Mouse (Mus musculus) activated CD4-positive, CD25-positive, alpha-beta regulatory T cell, adult 4 months (primary cell): ENCODE data around the gene Cebpg. TPM values are rescaled to one million over a fixed set of nuclear protein-coding genes. Genes with fewer than 3 reads are reported as not detected.

Experiments used
- ATAC-seq: one replicate; pipeline ENCODE4 v1.8.0; 2017
- polyA plus RNA-seq, 2 experiments: library from polyadenylated mRNA; unstranded; fragments of 100-300 nt; shearing (Covaris generic); gene quantifications; one replicate each; pipeline ENCODE4 v1.2.1; 2017

Cebpg gene
- 1 to 10 TPM; 7.8 to 8.6 TPM for polyA plus RNA-seq

DNA sequence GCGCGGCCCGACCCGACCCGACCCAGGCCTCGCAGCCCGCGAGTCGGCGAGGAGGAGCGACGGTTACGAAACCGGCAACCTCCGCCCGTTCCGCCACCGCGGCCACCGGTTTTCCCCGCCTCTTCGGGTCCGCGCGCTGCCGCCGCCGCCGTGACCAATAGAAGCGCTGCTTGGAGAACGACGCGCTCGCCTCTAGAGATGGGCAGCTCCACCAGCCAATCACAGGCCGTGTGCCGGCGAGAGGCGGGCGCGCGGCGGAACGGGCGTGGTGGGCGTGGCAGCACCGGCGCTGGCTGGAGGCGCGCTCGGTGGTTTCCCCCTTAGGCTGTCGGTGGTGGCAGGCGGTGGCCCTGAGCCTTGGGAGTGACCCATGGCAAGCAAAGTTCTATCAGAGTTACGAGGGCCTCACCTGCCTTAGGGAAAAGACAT lies at the start of gene Cebpg:
Gene Cebpg, minus strand, starts transcription at position 138 of the 429 bp plus-strand sequence.
- ATAC-seq, result peak; percentile 95

DNA sequence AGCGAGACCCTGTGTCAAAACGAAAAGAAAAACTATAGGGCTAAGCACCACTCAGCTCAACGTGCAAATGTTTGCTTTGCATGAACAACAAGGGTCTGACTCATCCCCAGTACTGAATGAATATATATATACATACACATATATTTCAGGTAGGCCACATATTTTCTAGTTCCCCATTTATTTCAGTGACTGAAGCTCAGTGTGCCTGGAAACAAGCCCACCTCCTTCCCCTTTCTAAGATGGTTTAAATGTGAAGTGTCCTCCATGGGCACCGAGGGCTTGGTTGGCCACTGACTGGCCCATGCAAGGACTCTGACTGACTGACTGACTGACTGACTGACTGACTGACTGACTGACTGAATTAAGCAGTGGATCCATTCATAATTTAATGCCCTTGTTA lies 43.2 kb upstream of the Cebpg start:
- ATAC-seq, result no peak

DNA sequence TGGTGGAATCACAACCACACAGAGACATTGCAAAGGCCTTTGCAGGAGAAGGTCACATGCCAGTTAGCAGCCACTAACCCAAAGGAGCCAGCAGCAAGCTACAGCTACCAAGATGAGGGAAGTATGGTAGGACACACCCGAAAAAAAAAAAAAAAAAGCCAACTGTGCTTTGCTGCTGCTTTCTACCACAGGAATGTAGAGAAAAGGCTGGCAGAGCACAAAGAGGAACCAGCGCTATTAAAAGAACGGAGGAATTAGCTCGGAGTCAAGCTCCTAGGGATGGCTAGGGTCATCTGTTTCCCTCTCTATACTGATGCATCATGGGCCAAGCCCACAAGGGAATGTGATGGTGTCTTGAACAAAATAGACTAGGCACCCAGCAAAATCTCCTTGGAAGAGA lies 42.4 kb upstream of the Cebpg start:
- ATAC-seq, result no peak

DNA sequence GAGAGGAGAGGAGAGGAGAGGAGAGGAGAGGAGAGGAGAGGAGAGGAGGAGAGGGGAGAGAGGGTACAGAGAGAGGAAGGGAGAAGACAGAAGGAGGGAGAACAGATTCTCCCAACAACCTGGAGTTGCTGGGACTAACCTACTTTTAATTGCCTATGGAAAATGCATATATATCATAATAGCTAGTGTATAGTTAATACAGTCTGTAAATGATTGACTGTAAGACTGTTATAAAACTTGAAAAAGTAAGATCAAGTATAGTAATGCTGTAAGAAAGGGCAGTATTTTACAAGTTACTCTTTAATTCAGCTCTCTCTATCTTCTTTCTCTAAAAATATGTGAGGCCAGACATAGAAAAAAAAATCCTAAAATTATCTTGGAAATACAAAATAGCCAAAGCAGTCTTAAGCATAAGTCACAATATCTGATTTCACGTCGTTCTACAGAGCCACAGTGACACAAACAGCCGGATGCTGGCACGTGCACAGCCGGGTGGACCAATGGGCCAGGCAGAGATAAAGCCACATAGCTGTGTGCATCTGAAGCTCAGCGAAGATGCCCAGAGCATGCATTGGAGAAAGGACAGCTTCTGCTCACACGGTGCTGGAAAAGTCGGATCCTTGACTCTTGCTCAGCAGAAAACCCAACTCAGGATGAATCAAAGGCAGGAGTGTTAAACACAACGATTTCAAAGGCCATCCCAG lies 38.8 kb upstream of the Cebpg start:
- no peak for ATAC-seq

DNA sequence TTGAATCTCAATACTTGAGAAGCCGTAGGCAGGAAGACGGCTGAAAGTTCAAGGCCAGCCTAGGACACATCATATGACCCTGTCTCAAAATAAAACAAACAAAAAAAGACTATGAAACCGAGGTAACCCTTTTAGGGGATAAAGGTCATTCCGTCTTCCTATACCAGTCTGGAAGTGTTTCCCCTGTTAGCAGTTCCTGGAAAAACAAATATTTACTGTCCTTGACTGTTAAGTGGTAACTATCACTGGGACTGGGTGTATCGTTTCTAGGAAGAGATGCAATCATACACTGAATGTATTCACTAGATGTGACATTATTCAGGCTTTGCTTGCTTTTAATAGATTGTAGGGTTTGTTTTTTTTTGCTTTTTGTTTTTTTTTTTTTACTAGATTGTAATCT lies 34.2 kb upstream of the Cebpg start:
- ATAC-seq, result no peak

DNA sequence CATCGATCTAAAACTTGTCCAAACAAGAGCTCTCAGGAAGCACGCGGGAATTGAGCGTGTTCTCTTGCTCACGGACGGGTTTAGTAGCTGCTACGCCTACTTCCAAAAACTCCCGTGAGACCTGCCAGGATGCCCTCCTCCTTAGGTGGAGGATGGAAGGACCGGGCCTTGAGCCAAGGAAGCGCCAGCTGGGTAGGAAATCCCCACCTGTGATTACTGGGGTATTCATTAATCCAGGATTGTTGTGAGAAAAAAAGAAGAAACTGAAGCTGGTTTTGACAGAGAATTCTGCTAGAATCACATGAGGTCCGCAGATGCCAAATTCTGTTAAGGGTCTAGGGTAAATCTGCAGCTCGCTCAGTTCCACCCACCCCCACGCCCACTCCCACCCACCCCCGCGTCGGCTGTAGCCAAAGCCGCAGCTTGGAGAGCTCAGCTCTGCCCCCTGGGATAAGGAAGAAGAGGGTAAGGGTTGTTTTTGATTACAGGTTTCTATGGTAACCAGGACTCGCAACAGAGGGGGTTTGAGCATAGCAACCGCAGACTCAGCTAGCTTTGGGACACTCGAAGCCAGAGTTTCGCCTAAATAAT lies 30.0 kb upstream of the Cebpg start:
- ATAC-seq, result no peak

DNA sequence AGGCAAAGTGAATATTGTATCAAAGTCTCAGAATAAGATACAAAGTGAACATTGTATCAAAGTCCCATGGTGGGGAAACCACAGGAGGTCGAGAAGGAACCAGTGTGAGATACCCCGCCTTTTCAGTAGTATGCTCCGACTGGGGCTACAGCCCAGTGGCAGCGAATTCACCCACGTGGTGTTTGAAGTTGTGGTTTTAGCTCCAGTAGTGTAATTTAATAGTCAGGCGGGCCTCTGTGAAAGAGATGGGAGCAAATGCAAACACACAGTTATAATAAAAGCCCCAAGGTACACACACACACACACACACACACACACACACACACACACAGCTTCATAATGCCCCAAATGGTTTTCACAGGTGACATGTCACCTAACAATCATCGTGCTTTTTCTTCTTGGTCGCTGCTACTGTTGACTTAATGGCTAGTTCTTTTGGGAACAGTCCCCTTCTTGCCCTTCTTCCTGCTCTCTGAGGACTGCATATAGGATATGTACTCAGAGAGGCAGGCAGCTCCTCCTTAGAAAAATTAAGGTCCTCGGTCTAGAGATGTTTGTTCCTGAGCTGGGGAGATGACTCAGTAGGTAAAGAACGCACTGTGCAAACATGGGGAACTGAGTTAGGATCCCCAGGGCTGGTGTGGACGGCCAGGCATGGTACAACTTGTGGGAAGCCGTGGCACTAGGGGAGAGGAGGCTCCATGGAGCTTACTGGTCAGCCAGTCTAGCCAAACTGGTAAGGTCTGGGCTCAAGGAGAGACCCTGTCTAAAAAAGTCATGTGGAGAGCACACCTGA lies 28.4 kb upstream of the Cebpg start:
- no peak for ATAC-seq

DNA sequence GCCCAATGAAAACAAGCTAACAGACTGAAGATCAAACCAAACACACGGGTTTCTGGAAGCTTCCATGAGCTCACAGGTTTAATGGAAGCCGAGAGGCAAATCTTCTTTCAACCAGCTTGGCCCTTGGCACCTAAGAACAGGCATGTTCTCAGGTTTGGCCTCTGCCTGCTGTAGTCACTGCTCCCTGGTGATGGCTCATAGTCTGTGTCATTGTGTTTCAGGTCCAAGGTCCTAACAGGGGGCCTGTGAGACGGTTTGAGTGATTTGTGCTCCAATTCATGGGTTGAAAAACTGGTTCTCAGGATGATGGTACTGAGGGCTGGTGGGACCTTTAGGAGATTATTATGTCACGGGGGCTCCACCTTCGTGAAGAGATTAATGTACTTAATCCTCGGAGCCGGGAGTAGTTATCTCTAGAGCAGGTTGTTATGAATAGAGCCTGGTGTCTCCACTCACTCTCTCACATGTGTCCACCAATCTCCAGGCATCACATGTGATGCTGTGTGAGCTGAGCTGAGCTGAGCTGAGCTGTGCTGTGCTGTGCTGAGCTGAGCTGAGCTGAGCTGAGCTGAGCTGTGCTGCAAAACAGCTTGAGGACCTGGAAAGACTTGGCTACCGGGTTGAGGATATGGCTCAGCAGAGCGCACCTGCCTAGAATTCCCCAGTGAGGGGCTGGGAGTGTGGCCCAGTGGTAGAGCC lies 25.2 kb upstream of the Cebpg start:
- ATAC-seq, result no peak

DNA sequence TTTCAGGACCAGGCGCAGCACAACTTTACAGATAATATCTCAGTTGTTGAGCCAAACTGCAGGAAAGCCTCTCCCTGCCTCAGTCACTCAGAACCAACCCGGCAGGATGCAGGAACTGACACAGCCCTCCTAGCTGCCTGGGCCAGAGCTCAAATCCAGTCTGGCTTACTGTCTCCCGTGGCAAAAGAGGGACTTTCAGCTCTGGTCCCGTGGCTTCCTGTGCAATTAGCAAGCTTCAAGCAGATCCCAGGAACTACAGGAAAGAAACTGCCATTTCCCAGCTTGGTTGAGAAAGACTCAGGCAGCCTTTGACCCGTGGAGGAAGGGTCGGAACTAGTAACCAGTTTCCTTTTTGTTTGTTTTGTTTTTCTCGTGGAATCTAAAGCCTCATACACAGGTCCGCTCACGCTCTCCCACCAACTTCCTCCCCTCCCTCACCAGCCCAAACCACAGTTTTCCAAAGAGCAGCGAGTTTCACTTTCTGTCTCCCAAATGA lies 24.5 kb upstream of the Cebpg start:
- no peak for ATAC-seq

DNA sequence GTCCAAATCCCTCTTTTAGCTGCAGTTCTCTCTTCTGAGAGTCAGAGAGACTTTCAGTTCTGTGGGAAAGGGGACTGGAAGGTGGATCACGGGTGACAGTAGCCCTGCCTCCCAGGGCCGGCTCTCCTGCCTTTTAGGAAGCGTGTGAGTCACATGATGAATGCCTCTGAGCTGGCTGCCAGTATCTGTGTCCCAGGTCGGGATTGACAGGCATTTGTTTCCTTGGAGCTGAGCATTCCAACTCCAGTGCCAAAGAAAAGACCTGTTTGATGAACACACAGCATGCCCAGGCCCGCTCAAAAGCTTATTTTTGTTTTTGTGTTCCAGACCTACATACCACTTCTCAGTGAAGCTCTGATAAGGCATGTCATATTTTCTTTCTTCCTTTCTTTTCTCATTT lies 20.3 kb upstream of the Cebpg start:
- no peak for ATAC-seq

DNA sequence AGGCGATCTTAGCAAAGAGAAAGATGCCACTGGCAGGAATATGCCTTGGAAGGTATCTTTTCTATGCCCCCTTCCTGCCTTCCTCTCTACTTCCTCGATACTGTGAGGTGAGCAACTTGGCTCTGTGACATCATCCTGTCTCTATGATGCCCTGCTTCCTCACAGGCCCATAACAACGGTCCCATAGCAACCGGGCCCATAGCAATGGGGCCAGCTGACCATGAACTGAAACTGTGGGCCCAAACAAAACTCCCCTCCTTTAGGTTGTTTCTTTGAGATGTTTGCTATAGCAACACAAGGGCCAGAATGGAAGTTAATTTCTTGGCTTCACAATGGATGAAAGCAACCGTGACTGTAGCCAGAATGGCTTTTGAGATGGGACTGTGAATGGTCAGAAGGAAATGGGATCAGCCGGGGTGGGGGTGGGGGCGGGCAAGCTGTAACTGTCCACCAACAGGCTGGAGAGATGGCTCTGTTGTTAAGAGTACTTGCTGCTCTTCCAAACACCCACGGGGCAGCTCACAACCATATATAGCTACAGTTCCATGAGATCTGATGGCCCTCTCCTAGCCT lies 10.4 kb upstream of the Cebpg start:
- no peak for ATAC-seq

DNA sequence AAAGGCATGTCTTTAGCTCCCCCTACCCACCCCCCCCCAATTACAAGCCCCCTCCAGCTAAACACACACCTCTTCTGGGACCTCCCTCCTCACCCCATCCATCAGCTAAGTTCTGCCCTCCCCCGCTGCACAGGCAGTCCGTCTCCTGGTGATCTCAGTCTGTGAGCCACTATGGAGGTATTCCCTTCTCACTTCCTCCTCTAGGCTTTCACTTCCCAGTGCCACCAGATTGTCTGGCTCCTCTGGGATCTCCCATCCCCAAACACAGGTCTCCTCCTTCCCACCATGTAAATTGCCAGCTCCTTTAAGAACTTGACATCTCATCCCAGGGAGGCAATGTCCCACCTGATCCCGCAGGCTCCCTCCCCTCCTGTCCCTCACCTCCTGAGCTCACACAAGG lies 9.6 kb upstream of the Cebpg start:
- ATAC-seq, result no peak

DNA sequence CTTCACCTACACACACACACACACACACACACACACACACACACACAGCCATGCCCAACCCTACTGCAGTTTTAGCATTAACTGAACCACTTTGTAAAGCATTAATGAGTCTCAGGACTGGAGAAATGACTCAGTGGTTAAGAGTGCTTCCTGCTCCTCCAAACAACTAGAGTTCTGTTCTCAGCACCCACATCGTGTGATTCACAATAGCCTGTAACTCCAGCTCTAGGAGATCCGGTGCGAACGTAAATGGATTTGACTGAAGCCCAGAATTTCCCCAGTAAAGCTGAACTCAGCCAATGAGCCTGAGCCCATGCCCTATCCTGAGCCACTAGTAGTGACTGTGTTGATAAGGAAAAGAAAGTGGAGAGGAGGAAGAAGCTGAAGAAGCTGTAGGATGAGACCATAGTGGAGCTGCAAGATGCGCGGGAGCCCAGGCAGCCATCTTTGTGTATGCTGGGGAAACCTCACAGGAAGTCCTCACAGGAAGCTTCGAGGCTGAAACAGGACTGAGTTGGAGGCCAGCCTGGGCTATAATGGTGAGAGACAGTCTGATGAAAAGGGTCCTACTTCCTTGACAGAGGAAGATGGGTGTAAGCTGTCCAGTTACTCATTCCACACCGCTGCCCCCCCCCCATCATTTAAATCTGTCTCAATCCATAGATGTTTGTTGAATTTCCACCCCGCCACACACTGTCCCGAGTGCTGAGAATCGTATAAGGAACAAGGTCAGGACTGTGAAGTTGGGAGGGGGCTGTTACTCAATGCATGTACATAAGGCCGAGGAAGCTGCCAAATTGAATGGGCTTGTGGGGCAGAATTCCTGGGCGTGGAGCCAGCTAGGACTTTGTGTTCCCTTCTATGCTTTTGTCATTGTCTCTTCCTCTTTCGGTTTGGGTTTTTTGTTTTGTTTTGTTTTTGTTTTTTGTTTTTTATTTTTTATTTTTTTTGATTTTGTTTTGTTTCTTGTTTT lies 8.2 kb upstream of the Cebpg start:
- ATAC-seq, result no peak

DNA sequence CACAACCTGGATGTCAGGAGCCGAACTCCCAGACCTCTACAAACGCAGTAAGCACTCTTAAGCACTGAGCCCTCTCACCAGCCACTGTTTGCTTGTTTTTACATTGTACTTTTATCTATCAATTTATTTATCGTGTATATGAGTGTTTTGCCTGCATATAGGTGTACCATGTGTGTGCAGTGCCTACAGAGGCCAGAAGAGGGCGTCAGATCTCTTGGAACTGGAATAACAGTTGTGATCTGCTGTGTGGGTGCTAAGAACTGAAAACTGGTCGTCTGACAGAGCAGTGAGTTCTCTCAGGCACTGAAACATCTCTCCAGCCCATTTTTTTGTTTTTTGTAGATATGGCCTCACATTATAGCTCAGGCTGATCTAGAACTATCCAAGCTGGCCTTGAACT lies 3.1 kb upstream of the Cebpg start:
- no peak for ATAC-seq

DNA sequence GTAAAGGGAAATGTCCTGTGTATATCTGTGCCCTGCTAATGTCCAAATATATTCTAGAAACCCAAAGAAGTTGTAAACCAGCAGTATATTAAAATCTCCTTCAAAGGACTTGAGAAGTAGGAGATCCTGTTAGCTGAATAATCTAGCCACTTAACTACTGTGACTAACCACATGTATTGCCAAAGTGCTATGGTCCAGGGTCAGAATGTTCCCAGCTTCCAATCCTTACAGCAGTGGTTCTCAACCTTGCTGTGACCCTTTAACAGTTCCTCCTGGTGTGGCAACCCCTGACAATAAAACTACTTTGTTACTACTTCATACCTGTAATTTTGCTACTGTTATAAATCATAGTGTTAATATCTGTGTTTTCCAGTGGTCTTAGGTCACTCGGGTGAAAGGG lies 2.0 kb upstream of the Cebpg start:
- ATAC-seq, result no peak

DNA sequence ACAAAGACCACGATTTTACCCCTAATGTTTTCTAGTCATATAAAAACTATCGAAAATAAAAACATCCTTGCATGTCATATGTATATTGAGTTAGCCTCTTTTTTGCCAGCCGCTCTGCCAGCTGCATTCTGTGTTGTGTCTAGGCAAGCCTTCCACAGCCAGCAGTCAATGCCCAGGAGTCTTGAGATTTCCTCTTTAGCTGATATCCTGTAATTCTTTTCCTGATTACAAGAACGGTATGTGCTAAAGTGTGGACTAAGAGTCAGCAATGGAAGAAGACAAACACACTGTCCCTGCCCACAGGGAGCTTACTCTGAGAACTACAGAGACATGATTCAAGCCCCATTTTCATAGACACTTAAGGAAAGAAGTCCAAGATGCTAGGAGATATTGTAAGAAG lies 1.2 kb upstream of the Cebpg start:
- ATAC-seq, result no peak

DNA sequence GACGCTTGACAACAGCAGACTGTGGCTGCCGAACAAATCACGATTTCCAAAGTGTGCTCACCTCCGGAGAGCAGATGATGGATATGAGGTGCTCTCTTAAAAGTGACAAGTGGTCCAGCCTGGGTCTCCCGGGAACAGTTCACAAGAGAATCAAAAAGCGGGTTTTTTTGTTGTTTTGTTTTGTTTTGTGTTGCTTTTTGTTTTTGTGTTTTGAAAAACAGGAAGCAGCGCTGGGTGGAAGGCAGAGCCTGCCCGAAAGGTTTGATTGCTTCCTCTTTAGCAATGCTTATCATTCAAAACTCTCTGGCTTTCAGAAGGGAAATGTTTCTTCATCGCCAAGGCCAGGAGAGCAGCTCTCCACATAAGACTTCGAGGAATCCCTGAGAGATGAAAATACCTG lies 626 bp upstream of the Cebpg start:
- peak; percentile 21 for ATAC-seq

DNA sequence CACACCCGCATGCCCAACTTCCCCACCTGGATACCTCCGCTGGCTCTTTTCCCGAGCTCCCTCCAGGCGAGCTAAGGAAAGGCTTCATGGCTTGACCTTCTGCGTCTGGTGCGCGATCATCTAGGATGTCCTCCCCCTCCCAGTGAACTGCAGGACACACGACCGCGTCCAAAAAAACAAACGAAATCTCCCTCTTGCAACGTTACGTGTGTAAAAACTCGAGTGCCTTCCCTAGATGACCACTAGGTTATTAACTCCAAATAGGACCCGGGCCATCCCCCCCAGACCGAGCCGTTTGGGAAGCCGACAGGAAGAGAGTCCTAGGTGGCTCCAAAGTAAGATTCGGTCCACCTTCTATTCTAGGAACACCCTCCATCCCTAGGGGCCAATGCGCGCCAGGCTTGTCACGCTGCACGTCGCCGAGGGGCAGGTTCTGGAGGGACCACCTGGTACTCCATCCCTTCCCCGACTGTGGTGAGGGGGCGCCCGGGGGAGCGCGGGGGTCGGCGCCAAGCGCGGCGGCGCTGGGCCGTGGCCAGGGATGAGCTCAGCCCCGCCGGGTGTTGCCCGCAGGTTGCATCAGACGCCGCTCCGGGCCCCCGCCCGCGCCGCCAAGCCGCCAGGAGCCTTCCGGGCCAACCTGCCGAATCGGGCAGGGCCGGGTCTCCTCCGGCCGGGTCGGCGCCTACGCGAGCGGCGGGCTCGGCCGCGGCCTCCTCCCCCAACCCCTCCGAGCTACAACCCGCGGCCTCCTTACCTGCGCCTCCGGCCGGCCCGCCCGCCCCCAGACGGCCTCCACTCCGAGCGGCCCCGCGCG lies 546 bp downstream of the Cebpg start:
- peak; percentile 20 for ATAC-seq

DNA sequence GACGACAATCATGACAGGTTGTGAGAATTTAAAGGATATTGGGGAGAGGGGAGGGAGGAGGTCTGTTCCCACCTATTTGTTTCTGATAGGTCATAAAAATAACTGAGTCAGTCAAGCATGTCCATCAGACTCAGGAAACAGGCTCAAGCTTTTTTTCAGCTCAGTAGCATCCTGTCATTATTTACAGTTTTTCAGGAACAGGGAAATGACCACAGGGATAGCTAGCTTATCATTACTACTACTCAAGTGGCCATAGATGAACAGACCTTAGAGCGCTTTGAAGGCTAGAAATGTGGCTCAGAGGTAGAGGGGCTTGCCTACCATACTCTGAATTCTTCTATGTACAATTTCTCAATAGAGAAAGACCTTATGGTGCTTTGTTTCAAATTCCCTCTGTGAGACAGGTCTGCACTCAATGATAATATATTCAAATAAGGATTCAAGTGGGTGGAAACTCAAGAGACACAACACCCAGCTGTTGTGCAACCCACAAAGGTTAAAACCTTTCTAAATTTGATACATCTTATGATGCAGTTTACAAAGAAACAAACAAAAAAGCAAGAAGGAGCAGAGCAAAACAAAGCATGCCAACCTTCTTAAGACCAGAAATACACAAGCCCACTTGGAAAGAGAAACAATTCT lies 1.3 kb downstream of the Cebpg start:
- no peak for ATAC-seq

DNA sequence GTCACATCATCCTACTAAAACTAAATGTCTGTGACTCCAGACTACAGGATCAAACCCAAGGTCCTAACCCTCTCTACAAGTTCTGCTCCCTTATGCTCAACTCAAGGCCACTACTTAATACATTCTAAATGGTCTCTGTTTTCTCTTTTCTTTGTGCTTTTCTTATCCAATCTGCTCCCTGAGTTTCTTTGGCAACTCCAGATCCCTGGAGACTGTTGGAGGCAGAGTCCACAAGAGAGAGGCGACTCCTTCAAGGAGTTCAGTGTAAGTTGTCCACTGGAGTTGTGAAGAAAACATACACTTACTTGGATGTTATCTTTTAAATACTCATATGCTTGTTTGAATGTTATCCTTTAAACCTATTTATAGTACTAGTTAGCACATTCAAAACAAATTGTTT lies 2.1 kb downstream of the Cebpg start:
- ATAC-seq, result no peak
